Mouse (Mus musculus) induced T-regulatory cell, adult 2 months (primary cell): ENCODE data around the gene Gm3776.
"Not testable (repeated sequence)": the region's sequence is repeated elsewhere in the genome, so short reads cannot be mapped to it uniquely, and the experiment has no call there.

Experiments used
- DNase-seq: peaks from one replicate; pipeline ENCODE4 v3.0.0-alpha.2; 2012; ENCODE audit warnings: low read depth

The Gm3776 gene

DNA sequence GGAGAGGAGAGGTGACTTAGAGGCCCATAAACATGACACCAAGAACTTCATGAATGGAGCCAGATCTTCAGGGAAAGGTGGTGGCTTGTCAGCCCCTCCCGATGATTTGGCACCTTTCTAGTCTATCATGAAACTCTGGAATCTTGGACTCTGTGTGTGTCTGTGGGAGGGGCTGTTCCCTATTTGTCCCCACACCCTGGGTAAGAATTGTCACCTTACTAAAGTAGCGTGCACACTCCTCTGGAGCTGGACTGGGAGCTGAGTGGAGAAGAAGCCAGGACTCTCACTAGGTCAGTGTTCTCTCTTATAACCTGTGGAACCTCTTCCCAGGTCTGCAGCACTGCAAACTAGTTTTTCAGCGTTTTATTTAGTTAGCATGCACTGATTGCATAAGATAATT lies at the start of gene Gm3776:
Gm3776 (plus strand) TSS at position 216 of the 400 bp plus-strand sequence.
- DNase-seq: not testable (repeated sequence)

DNA sequence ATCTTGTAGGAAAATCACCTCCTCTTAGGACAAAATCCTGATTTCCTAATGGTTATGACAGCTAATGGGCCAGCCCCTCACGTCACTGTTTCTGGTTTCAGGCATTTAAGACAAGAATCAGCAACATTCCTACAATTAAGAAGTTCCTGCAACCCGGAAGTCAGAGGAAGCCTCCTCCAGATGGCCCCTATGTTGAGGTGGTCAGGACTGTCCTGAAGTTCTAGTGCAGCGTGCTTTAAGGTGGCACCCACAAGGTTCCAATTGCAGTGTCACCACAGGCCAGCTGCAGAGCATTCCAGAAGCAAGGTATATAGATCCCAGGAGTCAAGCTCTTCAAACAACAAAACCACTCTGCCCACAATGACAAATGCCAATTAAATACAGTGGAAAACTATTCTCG lies 48.0 kb upstream of the Gm3776 start:
- DNase-seq: no peak

DNA sequence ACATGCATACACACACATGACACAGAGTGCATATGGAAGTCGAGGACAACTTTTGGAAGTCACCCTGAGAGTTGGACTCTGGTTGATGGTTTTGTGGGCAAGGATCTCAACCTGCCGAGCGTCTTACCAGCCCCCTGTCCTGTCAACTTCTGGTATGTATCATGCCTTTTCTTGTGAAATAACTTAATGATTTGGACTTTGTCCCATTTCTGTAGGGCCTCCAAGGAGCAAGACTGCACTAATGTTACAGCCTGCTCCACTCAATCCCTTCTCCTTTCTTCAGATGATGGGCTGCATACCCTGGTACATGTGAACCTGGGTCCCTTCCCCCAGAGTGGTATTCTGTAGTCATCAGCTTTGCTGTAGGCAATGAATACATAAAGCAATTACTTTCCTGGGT lies 46.9 kb upstream of the Gm3776 start:
- no peak for DNase-seq

DNA sequence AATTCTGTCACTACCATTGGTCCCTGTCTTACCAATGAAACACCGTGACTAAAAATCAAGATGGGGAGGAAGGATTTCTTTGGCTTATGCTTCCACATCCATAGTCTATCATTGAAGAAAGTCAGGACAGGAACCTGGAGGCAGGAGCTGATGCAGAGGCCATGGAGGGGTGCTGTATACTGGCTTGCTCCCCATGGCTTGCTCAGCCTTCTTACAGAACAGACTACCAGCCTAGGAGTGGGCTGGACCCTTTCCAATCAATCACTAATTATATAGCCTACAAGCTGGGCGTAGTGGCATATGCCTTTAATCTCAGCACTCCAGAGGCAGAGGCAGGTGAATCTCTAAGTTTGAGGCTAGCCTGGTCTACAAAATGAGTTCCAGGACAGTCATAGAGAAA lies 46.1 kb upstream of the Gm3776 start:
- no peak for DNase-seq

DNA sequence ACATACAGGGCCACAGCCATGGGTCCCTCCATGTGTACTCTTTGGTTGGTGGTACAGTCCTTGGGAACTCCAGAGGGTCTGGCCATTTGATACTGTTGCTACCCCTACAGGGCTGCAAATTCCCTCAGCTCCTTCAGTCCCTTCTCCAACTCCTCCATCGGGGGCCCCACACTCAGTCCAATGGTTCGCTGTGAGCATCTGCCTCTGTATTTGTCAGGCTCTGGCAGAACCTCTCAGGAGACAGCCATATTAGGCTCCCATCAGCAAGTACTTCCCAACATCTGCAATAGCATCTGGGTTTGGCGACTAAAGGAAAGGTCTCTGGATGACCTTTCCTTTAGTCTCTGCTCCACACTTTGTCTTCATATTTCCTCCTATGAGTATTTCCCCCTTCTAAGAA lies 45.4 kb upstream of the Gm3776 start:
- DNase-seq: no peak

DNA sequence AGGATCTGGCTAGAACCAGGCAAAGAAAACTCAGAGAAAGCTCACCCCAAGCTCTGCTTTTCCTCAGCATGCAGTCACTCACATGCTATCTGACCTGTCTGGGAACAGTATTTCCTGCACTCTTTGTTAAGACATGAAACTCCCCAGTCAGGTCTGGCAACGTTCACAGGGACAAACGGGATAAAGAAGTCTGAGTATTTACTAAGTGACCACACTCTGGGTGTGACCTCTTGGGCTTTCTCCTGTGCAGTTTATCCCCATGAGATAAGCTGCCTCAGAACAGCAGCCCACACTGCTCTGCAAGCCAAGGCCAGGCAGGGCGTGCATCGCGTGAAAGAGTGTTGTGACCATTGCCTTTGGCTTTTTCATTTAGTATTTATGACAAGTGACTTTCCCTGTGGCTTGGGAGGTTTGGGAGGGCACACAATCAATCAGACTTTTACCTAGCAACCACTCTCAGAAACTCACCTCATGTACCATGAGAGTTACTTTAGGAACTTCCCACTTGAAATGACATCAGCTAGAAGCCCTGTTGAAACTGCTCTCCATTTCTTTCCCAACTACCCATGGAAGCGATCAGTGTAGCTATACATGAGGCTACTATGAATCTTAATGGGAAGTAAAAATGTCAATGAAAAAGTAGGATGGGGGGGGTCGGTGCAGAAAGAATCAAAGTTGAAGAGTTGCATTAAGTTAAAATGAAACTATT lies 44.4 kb upstream of the Gm3776 start:
- DNase-seq: no peak

DNA sequence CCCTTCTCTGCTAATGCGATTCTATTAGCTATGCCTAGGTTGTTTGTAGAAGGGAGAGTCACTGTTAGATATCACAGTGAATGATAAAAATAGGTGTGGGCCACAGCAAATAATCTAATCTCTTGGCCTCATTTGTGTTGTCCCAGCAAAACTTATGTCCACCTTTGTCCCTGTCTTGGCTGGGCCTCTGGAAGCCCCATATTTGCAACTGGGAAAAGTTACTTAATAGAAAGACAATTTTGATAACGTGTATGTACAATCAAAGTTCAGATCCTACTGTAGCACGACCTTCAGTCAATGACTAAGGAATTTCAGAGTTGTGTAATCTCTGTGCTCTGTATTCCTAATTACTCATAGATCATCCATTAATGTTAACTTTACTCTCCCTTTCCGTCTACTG lies 39.9 kb upstream of the Gm3776 start:
- DNase-seq: no peak

DNA sequence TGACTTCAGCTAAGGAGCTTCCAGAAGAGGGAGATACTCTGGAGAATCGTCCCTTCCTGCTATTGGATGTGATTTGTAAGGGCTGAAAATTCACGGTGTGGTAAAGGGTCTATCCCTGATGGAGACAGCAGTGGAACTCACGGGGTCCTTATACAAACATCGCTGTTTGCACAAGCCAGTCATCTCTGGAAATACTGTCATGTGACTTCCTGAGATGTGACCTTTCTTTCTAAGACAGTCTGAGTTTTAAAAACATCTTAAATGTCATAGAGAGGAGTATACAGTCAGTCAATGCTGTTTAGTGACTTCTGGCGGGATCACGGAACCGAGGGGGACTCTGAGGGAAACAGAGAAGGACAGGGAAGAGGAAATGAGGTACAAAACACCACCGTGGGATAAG lies 34.3 kb upstream of the Gm3776 start:
- DNase-seq: peak; percentile 68

DNA sequence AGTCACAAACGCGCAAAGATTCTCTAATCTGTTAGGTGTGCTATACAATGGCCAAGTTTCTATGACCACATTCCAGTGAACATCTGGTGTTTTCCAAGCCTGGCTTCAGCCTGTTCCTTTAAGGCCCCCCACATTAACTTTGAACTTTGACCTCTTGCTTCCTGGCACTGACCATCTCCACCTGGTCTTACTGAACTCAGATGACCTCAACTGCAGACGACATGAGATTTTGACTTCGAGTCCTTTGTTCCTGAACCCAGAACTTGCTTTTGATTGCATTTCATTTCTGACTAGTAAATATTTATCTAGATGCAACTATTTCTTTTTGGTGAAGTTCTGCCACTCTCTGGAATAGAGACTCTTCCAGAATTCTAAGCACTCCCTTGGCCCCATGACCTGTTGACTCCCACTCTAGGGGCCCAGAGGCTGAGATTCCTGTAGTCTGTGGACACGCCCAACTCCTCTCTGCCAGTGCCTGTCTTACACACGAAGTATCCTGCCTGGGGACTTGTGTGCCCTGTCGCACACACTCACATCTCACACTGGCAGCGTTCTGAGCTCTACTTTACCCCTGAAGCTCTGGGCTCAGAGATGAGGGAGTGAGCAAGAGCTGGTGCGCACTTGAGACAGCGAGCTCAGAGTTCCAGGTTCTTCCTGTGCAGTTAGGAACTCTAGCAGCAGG lies 33.6 kb upstream of the Gm3776 start:
- peak; percentile 9 for DNase-seq

DNA sequence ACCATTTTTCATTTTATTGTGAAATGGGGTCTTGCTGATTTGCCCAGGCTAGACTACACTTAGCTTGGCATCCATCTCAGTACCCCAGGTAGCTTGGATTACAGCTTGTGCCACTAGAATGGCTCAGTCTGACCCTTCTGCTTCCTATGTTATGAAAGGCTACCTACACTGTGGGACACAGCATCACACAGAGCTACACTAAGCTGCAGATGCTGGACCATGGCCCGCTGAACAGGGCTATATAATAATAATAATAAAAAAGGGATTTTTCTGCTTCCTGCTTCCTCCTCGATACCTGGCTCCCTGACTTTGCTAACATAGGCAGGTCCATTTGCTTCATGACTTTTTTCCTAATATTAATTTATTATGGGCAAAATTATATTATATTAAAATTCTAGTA lies 32.5 kb upstream of the Gm3776 start:
- DNase-seq: no peak

DNA sequence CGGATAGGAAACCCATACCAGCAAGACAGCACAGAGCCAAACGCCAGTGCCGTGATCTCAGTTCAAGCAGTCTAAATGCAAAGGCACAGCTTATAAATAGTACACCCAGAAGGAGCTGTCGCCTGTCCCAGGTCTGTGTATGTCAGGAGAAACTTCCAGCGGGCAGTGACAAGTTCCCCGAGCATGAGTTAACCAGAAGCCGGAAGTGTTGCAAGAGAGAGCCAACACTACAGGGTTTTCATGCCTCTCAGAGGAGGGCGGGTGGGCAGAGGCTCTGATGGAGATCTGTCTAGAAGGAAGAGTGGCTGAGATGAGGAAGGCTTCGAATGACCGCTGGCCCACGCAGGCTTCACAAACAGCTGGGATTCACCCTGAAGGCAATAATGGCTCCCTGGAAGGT lies 31.6 kb upstream of the Gm3776 start:
- DNase-seq: no peak

DNA sequence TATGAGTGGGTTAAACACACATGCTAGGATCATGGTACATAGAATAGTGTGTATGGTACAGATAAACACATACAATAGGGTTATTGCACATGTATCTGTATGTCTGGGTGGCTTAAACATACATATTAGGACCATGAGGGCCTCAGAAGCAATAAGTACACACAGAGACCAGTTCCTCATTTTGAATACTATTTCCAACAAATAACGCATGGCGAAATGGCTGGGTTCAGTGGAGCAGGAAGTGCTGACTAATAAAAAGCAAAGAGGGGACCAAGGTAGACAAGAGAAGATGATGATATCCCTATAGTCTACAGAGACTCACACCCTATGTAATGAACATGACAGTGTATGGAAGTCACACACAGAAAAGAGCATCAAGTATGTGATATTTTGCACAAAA lies 28.8 kb upstream of the Gm3776 start:
- DNase-seq: no peak

DNA sequence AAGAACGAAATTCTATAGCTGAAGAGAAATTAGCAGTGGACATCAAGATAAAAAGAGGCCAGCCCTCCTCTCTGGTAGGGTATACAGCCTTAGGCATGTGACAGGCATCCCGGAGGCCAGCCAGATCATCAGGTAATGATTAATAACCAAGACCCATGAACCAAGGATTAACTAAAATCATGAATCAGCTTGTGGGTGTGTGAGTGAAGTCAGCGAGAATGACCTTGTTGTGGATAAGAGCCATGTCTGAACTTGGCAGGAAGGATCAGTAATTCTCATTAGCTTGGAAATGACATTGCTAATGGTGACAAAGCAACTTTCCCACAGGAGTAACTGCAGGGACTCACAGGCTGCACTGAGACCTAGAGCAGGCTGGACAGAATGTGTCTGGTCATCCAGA lies 27.3 kb upstream of the Gm3776 start:
- DNase-seq: not testable (repeated sequence)

DNA sequence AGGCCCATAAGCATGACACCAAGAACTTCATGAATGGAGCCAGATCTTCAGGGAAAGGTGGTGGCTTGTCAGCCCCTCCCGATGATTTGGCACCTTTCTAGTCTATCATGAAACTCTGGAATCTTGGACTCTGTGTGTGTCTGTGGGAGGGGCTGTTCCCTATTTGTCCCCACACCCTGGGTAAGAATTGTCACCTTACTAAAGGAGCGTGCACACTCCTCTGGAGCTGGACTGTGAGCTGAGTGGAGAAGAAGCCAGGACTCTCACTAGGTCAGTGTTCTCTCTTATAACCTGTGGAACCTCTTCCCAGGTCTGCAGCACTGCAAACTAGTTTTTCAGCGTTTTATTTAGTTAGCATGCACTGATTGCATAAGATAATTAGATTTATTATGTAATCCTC lies 26.5 kb upstream of the Gm3776 start, which contains the start of gene Gsta1:
Gsta1 (plus strand) TSS at position 196 of the 400 bp plus-strand sequence.
- DNase-seq: not testable (repeated sequence)

DNA sequence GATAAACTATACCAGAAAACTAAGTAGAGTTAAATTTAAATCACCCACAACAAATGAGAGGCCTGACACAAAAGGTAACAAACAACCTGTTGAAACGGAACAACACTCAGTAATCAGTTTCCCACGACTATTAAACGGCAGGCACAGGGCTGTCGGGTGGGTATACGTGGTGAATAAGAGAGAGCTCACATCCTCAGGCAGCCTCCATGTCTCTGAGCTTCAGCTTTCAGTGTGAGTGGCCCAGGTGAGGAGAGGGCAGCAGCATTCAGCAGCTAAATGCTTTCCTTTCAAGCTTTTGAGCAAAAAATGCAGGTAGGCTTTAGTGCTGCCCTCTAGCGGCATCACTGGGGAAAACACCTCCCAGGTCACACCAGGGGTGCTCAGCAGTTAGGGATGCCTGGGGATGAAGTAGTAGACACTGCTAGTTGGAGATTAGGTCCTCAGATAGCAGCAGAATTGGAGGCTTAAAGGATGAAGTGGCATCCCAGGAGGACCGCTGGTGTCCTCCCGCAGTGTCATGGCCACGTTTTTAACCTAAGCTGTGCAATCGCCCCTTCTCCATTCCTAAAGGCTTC lies 23.7 kb upstream of the Gm3776 start:
- not testable (repeated sequence) for DNase-seq

DNA sequence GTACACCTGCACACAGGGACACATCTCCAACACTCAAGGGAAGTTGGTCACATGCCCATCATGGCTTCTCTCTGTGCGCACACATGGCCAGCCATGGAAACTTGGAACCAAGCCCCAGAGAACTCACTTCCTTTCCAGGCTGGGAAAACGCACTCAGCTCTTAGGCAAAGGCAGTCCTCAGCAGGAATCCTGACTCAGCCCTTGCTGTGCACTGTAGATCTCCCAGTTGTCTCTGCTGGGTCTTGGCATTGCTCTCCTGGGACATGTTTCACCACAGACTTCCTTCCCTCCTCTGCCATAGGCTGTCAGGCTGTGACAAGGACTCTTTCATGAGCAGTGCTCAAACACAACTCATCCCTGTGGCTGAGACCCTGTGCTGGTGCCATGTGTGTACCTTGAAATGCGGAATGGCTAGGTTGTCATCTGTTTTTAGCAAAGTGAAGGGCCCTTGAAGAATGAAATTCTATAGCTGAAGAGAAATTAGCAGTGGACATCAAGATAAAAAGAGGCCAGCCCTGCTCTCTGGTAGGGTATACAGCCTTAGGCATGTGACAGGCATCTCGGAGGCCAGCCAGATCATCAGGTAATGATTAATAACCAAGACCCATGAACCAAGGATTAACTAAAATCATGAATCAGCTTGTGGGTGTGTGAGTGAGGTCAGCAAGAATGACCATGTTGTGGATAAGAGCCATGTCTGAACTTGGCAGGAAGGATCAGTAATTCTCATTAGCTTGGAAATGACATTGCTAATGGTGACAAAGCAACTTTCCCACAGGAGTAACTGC lies 1.1 kb upstream of the Gm3776 start:
- DNase-seq: not testable (repeated sequence)

DNA sequence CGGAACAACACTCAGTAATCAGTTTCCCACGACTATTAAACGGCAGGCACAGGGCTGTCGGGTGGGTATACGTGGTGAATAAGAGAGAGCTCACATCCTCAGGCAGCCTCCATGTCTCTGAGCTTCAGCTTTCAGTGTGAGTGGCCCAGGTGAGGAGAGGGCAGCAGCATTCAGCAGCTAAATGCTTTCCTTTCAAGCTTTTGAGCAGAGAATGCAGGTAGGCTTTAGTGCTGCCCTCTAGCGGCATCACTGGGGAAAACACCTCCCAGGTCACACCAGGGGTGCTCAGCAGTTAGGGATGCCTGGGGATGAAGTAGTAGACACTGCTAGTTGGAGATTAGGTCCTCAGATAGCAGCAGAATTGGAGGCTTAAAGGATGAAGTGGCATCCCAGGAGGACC lies 2.8 kb downstream of the Gm3776 start:
- not testable (repeated sequence) for DNase-seq

DNA sequence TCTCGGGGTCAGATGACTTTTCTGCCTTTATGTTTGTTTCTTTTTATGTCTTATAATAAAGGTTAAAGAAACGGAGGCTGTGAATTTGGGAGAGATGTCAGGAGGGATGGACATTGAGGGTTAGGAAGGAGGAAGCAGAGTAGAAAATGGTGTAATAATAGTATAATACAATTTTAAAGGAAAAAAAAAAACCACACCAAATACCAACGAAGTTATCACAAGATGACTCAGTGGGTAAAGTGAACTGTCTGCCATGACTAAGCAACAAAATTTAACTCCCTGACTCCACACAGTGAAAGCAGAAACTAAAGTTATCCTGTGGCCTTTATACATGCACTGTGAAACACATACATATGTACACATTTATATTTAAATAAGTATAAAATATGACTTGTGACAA lies 14.0 kb downstream of the Gm3776 start:
- DNase-seq: not testable (repeated sequence)

DNA sequence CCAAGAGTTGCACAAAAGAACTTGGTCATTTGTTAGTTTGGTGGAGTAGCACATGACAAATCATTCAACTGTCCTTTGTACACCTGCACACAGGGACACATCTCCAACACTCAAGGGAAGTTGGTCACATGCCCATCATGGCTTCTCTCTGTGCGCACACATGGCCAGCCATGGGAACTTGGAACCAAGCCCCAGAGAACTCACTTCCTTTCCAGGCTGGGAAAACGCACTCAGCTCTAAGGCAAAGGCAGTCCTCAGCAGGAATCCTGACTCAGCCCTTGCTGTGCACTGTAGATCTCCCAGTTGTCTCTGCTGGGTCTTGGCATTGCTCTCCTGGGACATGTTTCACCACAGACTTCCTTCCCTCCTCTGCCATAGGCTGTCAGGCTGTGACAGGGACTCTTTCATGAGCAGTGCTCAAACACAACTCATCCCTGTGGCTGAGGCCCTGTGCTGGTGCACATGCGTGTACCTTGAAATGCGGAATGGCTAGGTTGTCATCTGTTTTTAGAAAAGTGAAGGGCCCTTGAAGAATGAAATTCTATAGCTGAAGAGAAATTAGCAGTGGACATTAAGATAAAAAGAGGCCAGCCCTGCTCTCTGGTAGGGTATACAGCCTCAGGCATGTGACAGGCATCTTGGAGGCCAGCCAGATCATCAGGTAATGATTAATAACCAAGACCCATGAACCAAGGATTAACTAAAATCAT lies 25.2 kb downstream of the Gm3776 start:
- DNase-seq: not testable (repeated sequence)

DNA sequence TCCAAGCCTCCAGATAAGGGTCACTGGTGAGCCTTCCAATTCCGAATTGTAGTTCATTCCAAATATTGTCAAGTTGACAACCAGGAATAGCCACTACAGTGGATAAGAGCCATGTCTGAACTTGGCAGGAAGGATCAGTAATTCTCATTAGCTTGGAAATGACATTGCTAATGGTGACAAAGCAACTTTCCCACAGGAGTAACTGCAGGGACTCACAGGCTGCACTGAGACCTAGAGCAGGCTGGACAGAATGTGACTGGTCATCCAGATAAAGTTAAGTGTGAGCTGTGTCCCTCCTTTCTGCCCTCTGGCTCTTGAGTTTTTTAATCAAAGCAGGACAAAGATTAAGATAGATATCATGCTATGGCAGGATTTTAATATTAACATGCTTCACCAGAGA lies 32.1 kb downstream of the Gm3776 start:
- DNase-seq: not testable (repeated sequence)

DNA sequence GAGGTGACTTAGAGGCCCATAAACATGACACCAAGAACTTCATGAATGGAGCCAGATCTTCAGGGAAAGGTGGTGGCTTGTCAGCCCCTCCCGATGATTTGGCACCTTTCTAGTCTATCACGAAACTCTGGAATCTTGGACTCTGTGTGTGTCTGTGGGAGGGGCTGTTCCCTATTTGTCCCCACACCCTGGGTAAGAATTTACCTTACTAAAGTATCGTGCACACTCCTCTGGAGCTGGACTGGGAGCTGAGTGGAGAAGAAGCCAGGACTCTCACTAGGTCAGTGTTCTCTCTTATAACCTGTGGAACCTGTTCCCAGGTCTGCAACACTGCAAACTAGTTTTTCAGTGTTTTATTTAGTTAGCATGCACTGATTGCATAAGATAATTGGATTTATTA lies 32.8 kb downstream of the Gm3776 start, which contains the start of gene Gm10639:
Gm10639 (plus strand) TSS at position 201 of the 400 bp plus-strand sequence.
- DNase-seq: not testable (repeated sequence)

DNA sequence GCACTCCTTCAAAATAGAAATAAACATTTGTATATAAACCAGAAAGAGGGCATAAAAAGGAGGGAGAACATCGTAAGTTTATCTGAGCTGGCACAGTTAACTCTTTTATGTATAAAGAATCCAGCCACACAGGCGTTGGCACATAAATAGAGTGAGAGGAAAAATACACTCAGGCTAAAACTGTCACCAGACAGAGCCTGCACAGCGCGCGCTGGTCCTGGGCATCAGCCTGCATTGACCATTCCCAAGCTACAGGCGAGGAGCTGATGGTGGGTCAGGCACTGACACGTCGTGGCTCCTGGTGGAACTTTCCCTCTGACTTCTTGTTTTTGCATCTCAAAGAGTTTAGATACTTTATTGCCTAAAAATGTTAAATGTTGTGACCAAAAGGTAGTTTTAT lies 35.5 kb downstream of the Gm3776 start:
- not testable (repeated sequence) for DNase-seq
